Mouse (Mus musculus): ENCODE results near the gene Anpep. TPM values are rescaled to one million over a fixed set of nuclear protein-coding genes. Genes with fewer than 3 reads are reported as not detected.
A peak's percentile ranks its signal among the peaks of the same experiment; 100 is the strongest.

Anpep gene
- polyA plus RNA-seq, 1 experiment from 2014 or later = 0.99 TPM

DNA sequence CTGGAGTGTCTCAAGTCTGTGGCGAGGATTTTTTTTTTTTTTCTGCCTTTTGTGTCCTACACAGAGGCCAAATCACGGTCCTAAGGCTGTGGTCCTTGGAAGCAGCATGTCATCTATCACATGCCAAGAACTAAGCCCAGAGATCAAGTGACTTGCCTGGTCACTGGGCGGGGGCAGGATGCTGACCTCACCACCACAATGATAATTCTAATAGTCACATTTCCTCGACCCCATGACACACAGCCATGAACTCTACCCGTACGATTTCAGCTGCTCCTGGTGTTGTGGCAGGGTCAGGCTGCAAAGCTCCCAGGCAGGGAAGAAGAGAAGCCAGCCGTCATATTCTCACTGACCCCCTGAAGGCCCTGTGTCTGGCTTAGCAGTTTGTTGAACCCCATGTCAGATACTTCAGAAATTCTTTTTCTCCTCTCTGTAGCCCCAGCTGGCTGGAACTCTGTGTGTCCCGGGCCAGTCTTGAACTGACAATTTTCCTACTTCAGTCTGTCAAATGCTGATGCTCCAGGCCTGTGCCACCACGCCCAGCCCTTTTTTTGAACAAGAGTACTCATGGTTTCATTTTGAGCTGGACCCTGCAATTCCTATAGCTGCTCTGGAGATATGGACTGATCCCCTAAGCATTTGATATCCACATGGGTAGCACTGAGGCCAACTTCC, 1.8 kb downstream of the Anpep start:
- H3K4me3 ChIP-seq = no peak overlapping the region
- whole genome bisulfite sequencing = 76% methylated on average over 9 of the region's 9 CpGs
- no peaks in the 10 kb centered on the region for H3K9me3 ChIP-seq (replicated peaks)
- no peak for ATAC-seq
- H3K27ac ChIP-seq = no peak overlapping the region
- H3K9ac ChIP-seq = no peak overlapping the region
- H3K4me1 ChIP-seq = no peaks in the 10 kb centered on the region
- no peaks in the 10 kb centered on the region for H3K36me3 ChIP-seq (ENCODE audit: poor library complexity, severe bottlenecking)
- H3K27me3 ChIP-seq = no peaks in the 10 kb centered on the region
- H3K4me2 ChIP-seq = no peak overlapping the region

DNA sequence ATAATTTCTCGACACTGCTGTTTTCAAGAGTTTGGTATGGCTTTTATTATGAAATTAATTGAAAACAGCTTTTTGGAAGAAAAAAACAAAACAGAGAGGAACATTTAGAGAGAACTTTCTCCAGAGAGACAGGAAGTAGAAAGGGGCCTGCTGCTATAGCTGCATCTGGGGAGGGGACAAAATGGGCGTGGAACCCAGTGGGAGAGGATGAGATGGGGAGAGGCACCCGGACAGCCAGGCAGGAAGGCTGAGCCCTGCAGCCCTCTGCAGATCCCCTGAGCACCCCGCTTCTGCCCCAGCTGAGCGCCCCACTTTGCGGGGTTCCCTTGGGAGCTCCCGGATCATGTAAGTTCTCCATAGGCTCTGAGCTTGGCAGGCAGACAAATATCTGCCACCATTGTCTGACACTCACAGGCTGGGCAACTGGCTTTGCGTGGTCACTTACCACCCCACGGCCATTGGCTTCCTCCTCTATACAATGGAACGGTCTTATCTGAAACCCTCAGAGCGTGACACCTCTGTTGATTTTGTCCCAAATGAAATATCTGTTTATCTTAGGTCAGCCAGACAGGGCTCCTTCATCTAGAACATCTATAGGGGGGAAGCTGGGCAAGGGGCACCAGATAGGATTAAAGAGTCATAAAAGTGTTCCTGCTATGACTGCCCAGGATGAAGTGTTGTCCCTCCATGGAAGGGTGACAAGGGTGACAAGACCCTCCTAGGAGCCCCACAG, 2.5 kb downstream of the Anpep start:
- 77% methylated on average over 11 of the region's 11 CpGs for WGBS
- no peak for ATAC-seq

DNA sequence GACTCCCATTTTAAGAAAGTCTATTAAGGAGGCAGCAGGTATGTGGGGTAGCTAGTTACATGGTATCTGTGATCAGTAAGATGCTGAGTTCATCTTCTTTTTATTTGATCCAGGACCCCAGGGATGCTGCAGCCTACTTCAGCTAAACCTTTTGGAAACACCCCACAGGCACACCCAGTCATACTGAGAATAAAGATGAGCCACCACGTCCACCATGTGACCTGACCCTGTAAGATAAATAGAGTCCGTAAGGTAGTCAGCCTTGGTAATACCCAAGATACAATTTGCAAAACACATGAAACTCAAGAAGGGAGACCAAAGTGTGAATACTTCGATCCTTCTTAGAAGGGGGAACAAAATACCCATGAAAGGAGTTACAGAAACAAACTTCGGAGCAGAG, 4.6 kb downstream of the Anpep start:
- no peak overlapping the region for H3K4me3 ChIP-seq
- no peaks in the 10 kb centered on the region for H3K36me3 ChIP-seq (ENCODE audit: poor library complexity, severe bottlenecking)
- no peak overlapping the region for H3K4me2 ChIP-seq
- H3K4me1 ChIP-seq = no peaks in the 10 kb centered on the region
- H3K9ac ChIP-seq = no peak overlapping the region
- H3K9me3 ChIP-seq (replicated peaks) = no peaks in the 10 kb centered on the region
- 89% methylated on average over 4 of the region's 4 CpGs for WGBS
- no peak for ATAC-seq
- no peak overlapping the region for H3K27ac ChIP-seq
- H3K27me3 ChIP-seq = no peaks in the 10 kb centered on the region

More for the DNA sequence above, 2.5 kb downstream of the Anpep start:
- Histone ChIP-seq H3K36me3 (ENCODE audit: poor library complexity, severe bottlenecking) (no peaks in the 10 kb centered on the region), H3K4me3 (no peak overlapping the region), H3K4me2 (no peak overlapping the region), H3K4me1 (no peaks in the 10 kb centered on the region), H3K27ac (no peak overlapping the region), H3K9ac (no peak overlapping the region), H3K9me3 (replicated peaks) (no peaks in the 10 kb centered on the region), H3K27me3 (no peaks in the 10 kb centered on the region)

DNA sequence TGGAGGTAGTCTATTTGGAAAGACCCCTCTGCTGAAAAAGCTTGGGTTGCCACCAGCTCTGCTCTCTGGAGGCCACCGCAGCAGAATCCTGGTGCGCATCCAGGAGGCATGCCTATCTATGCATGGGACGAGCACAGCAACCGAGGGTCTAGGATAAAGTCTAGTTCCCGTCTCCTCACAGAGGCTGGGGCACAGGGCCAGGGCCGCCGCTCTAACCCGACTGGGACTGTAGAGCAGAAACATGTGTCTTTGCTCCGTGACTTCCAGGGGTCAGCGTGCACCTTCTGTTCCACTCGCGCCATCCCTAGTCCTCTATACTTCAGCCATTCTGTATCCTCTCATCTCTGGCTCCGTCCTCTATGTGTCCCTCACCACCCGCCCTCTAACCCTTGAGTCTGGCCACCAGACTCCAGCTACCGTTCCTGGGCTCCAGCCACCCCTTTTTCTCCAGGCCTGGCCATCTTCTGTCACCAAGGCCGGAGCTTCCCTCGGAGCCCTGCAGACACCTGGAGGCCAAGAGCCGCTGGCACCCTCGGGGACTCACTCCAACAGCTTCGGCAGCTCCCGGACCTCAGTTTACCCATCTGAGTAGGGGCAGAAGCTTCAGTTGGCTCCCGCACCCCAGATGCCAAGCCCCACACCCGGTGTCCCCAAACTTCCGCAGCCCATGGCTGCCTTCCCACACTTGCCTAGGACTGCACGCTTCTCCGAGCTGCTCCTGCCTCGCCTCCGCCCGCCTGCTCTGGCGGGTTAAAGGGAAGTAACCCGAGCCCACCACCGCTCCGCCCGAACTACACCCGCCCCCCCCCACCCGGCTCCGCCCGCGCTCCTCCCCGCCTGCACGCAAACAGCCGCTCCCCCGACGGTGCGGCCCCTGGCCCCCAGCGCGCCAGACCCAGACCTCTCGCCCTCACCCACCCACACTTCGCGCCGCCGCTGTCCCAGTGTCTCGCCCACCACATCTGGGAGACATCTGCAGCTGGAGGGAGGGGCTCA, 13.1 kb downstream of the Anpep start:
- Histone ChIP-seq H3K4me2 (peak overlapping the region; percentile 59), H3K27ac (no peak overlapping the region), H3K9me3 (replicated peaks) (no peaks in the 10 kb centered on the region), H3K4me1 (peaks cover 7% of the 10 kb centered on the region), H3K9ac (peak overlapping the region; percentile 34), H3K4me3 (peak overlapping the region; percentile 35), H3K27me3 (peaks cover 17% of the 10 kb centered on the region), H3K36me3 (ENCODE audit: poor library complexity, severe bottlenecking) (no peaks in the 10 kb centered on the region)
- WGBS = 9% methylated on average over 52 of the region's 53 CpGs
- peak; percentile 36; the same call in 1 of the 2 replicates for ATAC-seq

DNA sequence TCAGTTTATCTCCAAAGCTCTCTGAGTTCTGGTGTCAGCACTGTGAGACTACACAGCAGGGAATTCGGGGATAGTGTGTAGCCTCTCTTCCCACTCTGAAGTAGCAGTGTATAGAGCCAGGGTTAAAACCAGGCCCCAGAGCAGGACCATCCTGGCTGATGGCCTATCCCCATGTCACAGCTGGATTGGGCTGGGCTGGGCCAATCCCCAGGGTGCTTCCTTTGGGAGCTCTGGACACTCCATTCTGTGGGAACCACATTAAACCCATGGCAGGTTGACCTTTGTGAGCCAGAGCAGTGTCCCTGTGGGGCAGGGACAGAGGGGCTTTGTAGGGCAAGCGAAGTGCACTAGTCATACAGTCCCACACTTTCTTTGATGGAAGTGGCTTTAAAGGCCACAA, 14.5 kb downstream of the Anpep start:
- Histone ChIP-seq H3K4me1 (peaks cover 7% of the 10 kb centered on the region), H3K36me3 (ENCODE audit: poor library complexity, severe bottlenecking) (no peaks in the 10 kb centered on the region), H3K9me3 (replicated peaks) (no peaks in the 10 kb centered on the region), H3K9ac (no peak overlapping the region), H3K4me3 (no peak overlapping the region), H3K27me3 (peaks cover 17% of the 10 kb centered on the region), H3K4me2 (no peak overlapping the region), H3K27ac (no peak overlapping the region)
- 75% methylated on average over 2 of the region's 2 CpGs for WGBS
- no peak for ATAC-seq

DNA sequence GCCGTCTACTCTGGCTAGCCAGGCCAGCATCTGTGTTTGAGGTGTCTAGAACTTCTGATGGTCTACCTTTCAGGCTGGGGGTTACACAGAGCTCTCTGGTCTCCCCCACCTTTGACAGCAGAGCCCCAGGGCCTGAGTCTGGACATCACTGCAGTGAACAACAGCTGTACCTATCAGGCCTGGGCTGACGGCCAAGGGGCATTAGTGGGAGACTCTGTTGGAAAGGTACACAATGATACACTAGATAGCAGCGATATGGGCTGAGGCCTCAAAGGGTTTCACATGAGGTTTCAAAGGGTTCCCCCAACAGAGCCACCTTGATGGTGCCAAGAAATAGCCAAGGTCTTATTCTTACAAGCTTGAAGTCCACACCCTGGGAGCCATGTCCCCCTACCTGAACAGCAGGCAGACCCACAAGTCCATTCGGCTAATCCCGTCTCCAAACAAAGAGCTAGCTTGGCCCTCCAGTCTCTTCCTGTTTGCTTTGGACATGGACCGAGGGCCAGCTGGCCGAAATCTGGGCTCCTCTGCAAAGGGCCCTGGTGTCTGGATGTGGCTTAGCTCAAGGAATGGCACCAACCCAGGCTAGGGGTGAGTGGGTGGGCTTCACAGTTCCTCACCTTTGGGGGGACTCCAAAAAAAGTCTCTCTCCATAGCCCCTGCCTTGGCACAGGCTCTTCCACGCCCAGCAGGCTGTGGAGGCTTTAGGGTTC, 16.6 kb downstream of the Anpep start:
- H3K4me3 ChIP-seq = no peak overlapping the region
- 79% methylated on average over 8 of the region's 8 CpGs for WGBS
- H3K27ac ChIP-seq = no peak overlapping the region
- no peak overlapping the region for H3K9ac ChIP-seq
- peaks cover 7% of the 10 kb centered on the region for H3K4me1 ChIP-seq
- peaks cover 17% of the 10 kb centered on the region for H3K27me3 ChIP-seq
- ATAC-seq = no peak
- H3K36me3 ChIP-seq (ENCODE audit: poor library complexity, severe bottlenecking) = no peaks in the 10 kb centered on the region
- no peak overlapping the region for H3K4me2 ChIP-seq
- H3K9me3 ChIP-seq (replicated peaks) = no peaks in the 10 kb centered on the region

DNA sequence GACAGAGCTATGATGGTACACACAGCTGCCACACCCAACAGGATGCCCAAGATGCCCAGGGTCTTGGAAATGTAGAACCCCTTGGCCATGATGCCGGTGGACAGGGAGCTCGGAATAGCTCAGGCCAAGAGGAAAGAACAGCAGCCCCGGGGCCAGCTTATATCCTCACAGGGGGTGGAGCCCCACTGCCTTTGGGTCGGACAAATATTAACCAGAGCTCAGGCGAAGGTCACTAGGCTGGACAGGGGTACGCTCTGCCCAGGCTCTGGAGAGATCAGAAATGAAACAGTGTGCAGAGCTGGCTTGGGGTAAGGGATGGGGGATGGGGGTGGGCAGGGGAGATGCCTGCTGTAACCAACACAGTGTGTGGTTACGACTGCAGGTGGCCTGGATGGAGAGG, 18.7 kb downstream of the Anpep start:
- WGBS = 74% methylated on average over 7 of the region's 7 CpGs
- Histone ChIP-seq H3K36me3 (ENCODE audit: poor library complexity, severe bottlenecking) (no peaks in the 10 kb centered on the region), H3K27me3 (peaks cover 2% of the 10 kb centered on the region)

DNA sequence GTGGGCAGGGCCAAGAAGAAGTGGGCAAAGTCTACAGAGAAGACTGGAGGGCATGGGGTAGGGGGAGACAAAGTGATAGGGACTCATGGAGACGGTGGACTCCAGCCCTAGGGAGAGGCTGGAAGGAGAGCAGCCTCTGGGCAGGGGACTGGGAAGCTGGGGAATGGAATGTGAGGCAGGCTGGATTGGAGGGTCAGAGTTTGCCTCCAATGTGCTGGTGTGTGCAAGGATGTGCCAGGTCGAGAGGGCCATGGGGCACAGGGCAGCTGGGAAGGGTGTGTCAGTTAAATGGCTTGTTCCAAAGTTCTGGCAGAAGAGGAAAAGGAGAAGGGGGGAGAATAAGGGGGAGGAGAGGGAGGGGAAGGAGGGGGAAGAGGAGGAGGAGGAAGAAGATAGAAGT, 23.6 kb downstream of the Anpep start:
- no peak for ATAC-seq
- Histone ChIP-seq H3K36me3 (ENCODE audit: poor library complexity, severe bottlenecking) (no peaks in the 10 kb centered on the region), H3K4me2 (no peak overlapping the region), H3K4me3 (no peak overlapping the region), H3K9me3 (replicated peaks) (no peaks in the 10 kb centered on the region), H3K9ac (no peak overlapping the region), H3K4me1 (no peaks in the 10 kb centered on the region), H3K27me3 (no peaks in the 10 kb centered on the region), H3K27ac (no peak overlapping the region)
- WGBS = 75% methylated on average over 2 of the region's 2 CpGs

More for the DNA sequence above, 18.7 kb downstream of the Anpep start:
- H3K27ac ChIP-seq = no peak overlapping the region
- ATAC-seq = no peak
- H3K9ac ChIP-seq = no peak overlapping the region
- H3K4me2 ChIP-seq = no peak overlapping the region
- no peak overlapping the region for H3K4me3 ChIP-seq
- no peaks in the 10 kb centered on the region for H3K9me3 ChIP-seq (replicated peaks)
- no peaks in the 10 kb centered on the region for H3K4me1 ChIP-seq

DNA sequence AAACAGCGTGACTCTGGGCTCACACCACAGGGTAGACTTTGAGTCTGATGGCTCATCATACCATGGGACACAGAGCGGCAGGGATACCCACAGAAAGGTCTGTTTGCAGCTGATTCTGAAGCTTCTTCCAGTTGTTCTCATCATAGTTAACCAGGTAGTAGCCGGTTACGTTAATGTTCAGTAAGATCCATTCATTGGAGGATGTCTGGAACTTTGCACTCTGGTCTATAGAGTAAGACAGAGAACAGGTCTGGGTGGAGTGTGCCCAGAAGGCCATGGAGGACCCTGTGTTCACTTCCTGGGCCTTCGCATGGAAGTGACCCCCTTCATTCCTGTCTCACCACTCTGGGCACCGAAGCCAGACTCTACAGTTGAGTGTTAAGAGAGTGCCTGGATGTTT, 25.7 kb downstream of the Anpep start:
- Histone ChIP-seq H3K9ac (no peak overlapping the region), H3K36me3 (ENCODE audit: poor library complexity, severe bottlenecking) (no peaks in the 10 kb centered on the region), H3K27ac (no peak overlapping the region), H3K4me1 (no peaks in the 10 kb centered on the region), H3K4me3 (no peak overlapping the region), H3K9me3 (replicated peaks) (no peaks in the 10 kb centered on the region), H3K27me3 (no peaks in the 10 kb centered on the region), H3K4me2 (no peak overlapping the region)
- ATAC-seq = no peak
- 96% methylated on average over 6 of the region's 6 CpGs for WGBS

DNA sequence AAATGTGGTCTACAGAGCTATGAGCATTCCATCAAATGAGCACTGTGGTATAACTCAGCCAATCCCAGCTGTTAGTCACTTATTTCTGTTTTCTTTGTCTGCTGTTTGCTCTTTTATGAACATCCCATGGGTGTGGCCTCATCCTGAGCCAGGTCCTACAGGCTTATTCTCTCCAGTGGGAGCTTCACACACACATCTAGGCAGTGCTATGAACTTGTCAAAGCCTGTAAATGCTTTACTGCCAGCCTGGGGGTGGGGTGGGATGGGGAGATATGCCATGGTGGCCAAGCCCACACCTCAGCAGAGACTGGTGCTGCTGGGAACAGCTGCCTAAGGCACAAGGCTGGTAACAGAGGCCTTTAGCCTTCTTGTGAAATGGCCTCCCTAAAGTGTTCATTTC, 27.9 kb downstream of the Anpep start:
- no peak for ATAC-seq
- Histone ChIP-seq H3K27me3 (no peaks in the 10 kb centered on the region), H3K36me3 (ENCODE audit: poor library complexity, severe bottlenecking) (no peaks in the 10 kb centered on the region), H3K9ac (no peak overlapping the region), H3K4me3 (no peak overlapping the region), H3K9me3 (replicated peaks) (no peaks in the 10 kb centered on the region), H3K4me2 (no peak overlapping the region), H3K4me1 (no peaks in the 10 kb centered on the region), H3K27ac (no peak overlapping the region)

DNA sequence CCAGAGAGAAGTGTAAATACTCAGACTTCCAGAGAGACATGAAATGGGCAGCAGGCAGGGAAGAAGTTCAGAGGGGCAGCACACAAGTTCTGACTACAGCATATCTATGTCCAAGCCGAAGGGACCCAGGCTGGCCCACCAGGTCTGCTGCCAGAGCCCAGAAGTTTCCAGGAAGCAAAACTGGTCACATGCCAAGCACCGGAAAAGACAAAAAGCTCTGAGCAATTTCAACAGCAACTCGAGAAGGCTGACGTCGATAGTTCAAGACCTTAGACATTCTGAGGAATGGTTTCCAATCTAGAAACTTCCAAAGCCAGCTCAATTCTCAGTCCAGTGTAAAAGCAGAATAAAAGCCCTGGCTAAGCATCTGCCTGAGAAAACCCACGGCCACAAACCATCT, 29.3 kb downstream of the Anpep start:
- no peak for ATAC-seq
- WGBS = 76% methylated on average over 6 of the region's 6 CpGs
- H3K9ac ChIP-seq = no peak overlapping the region
- H3K27me3 ChIP-seq = no peaks in the 10 kb centered on the region
- H3K36me3 ChIP-seq (ENCODE audit: poor library complexity, severe bottlenecking) = no peaks in the 10 kb centered on the region
- no peak overlapping the region for H3K27ac ChIP-seq
- no peak overlapping the region for H3K4me3 ChIP-seq
- H3K4me1 ChIP-seq = no peaks in the 10 kb centered on the region
- H3K4me2 ChIP-seq = no peak overlapping the region
- H3K9me3 ChIP-seq (replicated peaks) = no peaks in the 10 kb centered on the region

Data from forebrain, embryonic 13.5 days (tissue).